Mouse (Mus musculus) ovary, postnatal 10 days (tissue): ENCODE data around the gene Ptpn13.

Source experiments
- DNase-seq: peaks from one replicate; pipeline ENCODE4 v3.0.0; 2022; ENCODE audit warnings: low spot score

Gene Ptpn13

GRCm38 (mm10) chr5:103517641-103518040 is 92.6 kb downstream of the Ptpn13 start:
- DNase-seq: no peak

GRCm38 (mm10) chr5:103518797-103519468 is 93.9 kb downstream of the Ptpn13 start:
- no peak for DNase-seq

GRCm38 (mm10) chr5:103522371-103522770 is 97.4 kb downstream of the Ptpn13 start:
- DNase-seq: no peak

GRCm38 (mm10) chr5:103526668-103527436 is 101.9 kb downstream of the Ptpn13 start:
- DNase-seq: no peak

GRCm38 (mm10) chr5:103527437-103527718 is 102.4 kb downstream of the Ptpn13 start:
- no peak for DNase-seq

- no peak for DNase-seq
Observed at GRCm38 (mm10) chr5:103530214-103530613, 105.2 kb downstream of the Ptpn13 start.

GRCm38 (mm10) chr5:103532841-103533390 is 107.9 kb downstream of the Ptpn13 start:
- no peak for DNase-seq

- no peak for DNase-seq
Observed at GRCm38 (mm10) chr5:103534454-103534853, 109.5 kb downstream of the Ptpn13 start.

- no peak for DNase-seq
Observed at GRCm38 (mm10) chr5:103537429-103537828, 112.4 kb downstream of the Ptpn13 start.

- no peak for DNase-seq
Observed at GRCm38 (mm10) chr5:103540612-103541011, 115.6 kb downstream of the Ptpn13 start.

GRCm38 (mm10) chr5:103541136-103541535 is 116.1 kb downstream of the Ptpn13 start:
- no peak for DNase-seq

GRCm38 (mm10) chr5:103541542-103541941 is 116.5 kb downstream of the Ptpn13 start:
- no peak for DNase-seq

GRCm38 (mm10) chr5:103545381-103546000 is 120.5 kb downstream of the Ptpn13 start:
- DNase-seq: no peak

GRCm38 (mm10) chr5:103554769-103555168 is 129.8 kb downstream of the Ptpn13 start:
- DNase-seq: no peak

- no peak for DNase-seq
Observed at GRCm38 (mm10) chr5:103560546-103560945, 135.6 kb downstream of the Ptpn13 start.

GRCm38 (mm10) chr5:103568034-103568433 is 143.0 kb downstream of the Ptpn13 start:
- no peak for DNase-seq

GRCm38 (mm10) chr5:103569446-103569845 is 144.5 kb downstream of the Ptpn13 start:
- no peak for DNase-seq

- no peak for DNase-seq
Observed at GRCm38 (mm10) chr5:103579680-103580420, 154.9 kb downstream of the Ptpn13 start.

GRCm38 (mm10) chr5:103587219-103587618 is 162.2 kb downstream of the Ptpn13 start:
- no peak for DNase-seq

- DNase-seq: no peak
Observed at GRCm38 (mm10) chr5:103591846-103592245, 166.9 kb downstream of the Ptpn13 start.

- DNase-seq: no peak
Observed at GRCm38 (mm10) chr5:103592706-103593105, 167.7 kb downstream of the Ptpn13 start.

GRCm38 (mm10) chr5:103593575-103593974 is 168.6 kb downstream of the Ptpn13 start:
- DNase-seq: no peak
